Mouse (Mus musculus) G1E (cell line): ENCODE results near the gene Ripor2. TPM values are rescaled to one million over a fixed set of nuclear protein-coding genes. Genes with fewer than 3 reads are reported as not detected.

Source experiments
- ATAC-seq: 2 replicates; pipeline ENCODE4 v1.8.0; 2016; ENCODE audit warnings: mild to moderate bottlenecking; ENCODE audit not compliant: insufficient number of reproducible peaks, poor library complexity, low FRiP score, severe bottlenecking; ENCODE audit errors: extremely low read depth
- DNase-seq: peaks from one replicate; pipeline ENCODE4 v3.0.0; 2012; ENCODE audit warnings: low spot score
- H3K27me3 ChIP-seq: 2 replicates; pipeline ENCODE4 v1.6.1; 2012; ENCODE audit warnings: mild to moderate bottlenecking, low read length, inconsistent platforms; ENCODE audit not compliant: insufficient read depth
- H3K36me3 ChIP-seq: replicated peaks from 2 replicates; pipeline ENCODE3; 2012; ENCODE audit warnings: mild to moderate bottlenecking, inconsistent platforms
- H3K4me1 ChIP-seq: 2 replicates; pipeline ENCODE4 v1.6.1; 2012; ENCODE audit warnings: low read depth, low read length, inconsistent platforms, mixed read lengths; ENCODE audit not compliant: insufficient read depth
- H3K4me3 ChIP-seq: 2 replicates; pipeline ENCODE4 v1.5.1; 2012; ENCODE audit warnings: low read depth, mild to moderate bottlenecking, inconsistent platforms, low read length, moderate library complexity, mixed read lengths
- H3K9me3 ChIP-seq: replicated peaks from 2 replicates; pipeline ENCODE4 v1.6.1; 2012; ENCODE audit warnings: inconsistent platforms
- CTCF ChIP-seq: IDR thresholded peaks from 2 replicates; pipeline ENCODE4 v1.5.1; 2012; ENCODE audit warnings: low read depth, low read length, inconsistent platforms, mixed read lengths
- GATA1 ChIP-seq: IDR thresholded peaks from 2 replicates; pipeline ENCODE4 v1.6.1; 2012; ENCODE audit warnings: borderline replicate concordance, low read length, inconsistent platforms, mixed read lengths
- GATA2 ChIP-seq: IDR thresholded peaks from 2 replicates; pipeline ENCODE4 v1.6.1; 2012; ENCODE audit warnings: low read depth, low read length, inconsistent platforms, borderline replicate concordance
- POLR2AphosphoS5 ChIP-seq: IDR thresholded peaks from 2 replicates; pipeline ENCODE4 v1.6.1; 2012; ENCODE audit warnings: low read depth, low read length, inconsistent platforms; ENCODE audit not compliant: insufficient replicate concordance
- TAL1 ChIP-seq: conservative IDR thresholded peaks from 2 replicates; pipeline ENCODE4 v1.6.1; 2012; ENCODE audit warnings: low read depth, low read length, inconsistent platforms, mixed read lengths
- polyA plus RNA-seq: library from polyadenylated mRNA; stranded (reverse); fragments of >175 nt; gene quantifications from 2 replicates; pipeline ENCODE4 v1.2.3, GENCODE M21; 2012
- total RNA-seq, 2 experiments: library from RNA; stranded (forward) in 1 of 2; stranded (reverse) in 1 of 2; fragments of 200-1000 nt in 1 of 2; fragments of >200 nt in 1 of 2; fragmentation: Nextera tagmentation in 1 of 2; gene quantifications; 2 replicates each; pipeline ENCODE4 v1.2.3; 2014 to 2017

Ripor2 gene
- total and polyA plus RNA-seq, 3 experiments, result 0.27 TPM; not detected in 2

DNA sequence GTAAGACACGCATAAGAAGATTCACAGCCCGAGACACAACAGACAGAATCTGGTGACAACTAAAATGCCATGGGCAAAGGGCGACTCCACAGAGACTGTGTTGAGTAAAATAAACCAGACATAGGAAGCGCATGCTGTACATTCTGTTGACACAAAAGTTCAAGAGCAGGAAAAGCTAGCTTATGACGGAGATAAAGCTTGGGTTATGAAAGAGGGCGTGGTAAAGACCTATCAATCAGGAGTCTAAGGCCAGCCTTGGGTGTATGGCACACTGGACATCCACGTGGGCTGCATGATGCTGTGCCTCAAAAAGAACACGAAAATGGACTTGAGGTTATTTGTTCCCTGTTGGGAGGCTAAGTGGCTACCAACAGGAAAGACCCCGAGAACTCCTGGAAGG is 134.5 kb downstream of the Ripor2 start:
- ATAC-seq (no peak), DNase-seq (no peak)
- no peak overlapping the region for H3K4me3 ChIP-seq
- no peaks in the 10 kb centered on the region for H3K9me3 ChIP-seq
- H3K27me3 ChIP-seq, result peaks cover 25% of the 10 kb centered on the region
- no peaks in the 10 kb centered on the region for H3K36me3 ChIP-seq
- TF ChIP-seq CTCF (no peak), TAL1 (no peak), GATA1 (no peak)
- H3K4me1 ChIP-seq, result peaks cover 7% of the 10 kb centered on the region

DNA sequence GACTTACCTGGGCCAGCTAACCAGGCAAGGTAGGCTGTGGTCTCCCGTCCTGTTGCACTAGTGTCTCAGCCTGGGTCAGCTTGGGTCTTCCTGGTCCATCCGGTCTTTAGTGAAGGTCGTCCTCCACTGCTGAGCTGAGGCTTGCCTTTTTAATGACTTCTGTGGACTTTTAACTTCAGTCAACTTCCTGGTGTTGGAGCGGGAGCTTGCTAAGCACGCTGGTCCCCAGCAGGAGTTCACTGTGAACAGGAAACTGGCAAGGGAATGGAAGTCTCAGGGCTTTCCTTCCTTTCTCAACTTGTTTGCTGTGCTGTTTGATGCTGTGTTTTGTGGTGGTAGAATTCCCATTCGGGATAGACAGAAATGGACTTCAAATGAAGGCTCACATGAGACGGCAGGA is 135.7 kb downstream of the Ripor2 start:
- no peak overlapping the region for H3K4me3 ChIP-seq
- peaks cover 22% of the 10 kb centered on the region for H3K27me3 ChIP-seq
- H3K36me3 ChIP-seq, result no peaks in the 10 kb centered on the region
- no peaks in the 10 kb centered on the region for H3K9me3 ChIP-seq
- H3K4me1 ChIP-seq, result peaks cover 7% of the 10 kb centered on the region
- ATAC-seq (no peak), DNase-seq (no peak)
- TF ChIP-seq POLR2AphosphoS5, result no peak
- TF ChIP-seq GATA2, result no peak
- no peak for TF ChIP-seq CTCF
- TF ChIP-seq GATA1, result no peak
- TF ChIP-seq TAL1, result no peak

DNA sequence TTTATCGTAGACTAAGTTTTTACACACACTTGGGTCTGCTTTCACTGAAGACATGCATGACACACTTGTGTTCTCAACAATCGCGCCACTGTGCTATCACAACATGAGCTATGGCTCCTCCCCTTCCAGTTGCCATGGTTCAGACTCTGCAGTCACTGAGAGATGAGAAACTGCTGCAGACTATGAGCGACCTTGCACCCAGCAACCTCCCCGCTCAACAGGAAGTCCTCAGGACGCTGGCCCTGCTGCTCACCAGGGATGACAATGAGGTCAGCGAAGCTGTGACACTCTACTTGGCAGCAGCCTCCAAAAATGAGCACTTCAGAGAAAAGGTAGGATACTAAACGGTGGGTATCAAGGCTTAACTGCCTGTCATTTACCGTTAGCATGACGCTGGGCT is 139.5 kb downstream of the Ripor2 start:
- H3K4me1 ChIP-seq, result no peaks in the 10 kb centered on the region
- H3K9me3 ChIP-seq, result no peaks in the 10 kb centered on the region
- no peaks in the 10 kb centered on the region for H3K36me3 ChIP-seq
- DNase-seq (no peak), ATAC-seq (no peak)
- TF ChIP-seq CTCF, result no peak
- TF ChIP-seq GATA1, result no peak
- no peak for TF ChIP-seq POLR2AphosphoS5
- TF ChIP-seq GATA2, result no peak
- TF ChIP-seq TAL1, result no peak
- no peak overlapping the region for H3K4me3 ChIP-seq
- peaks cover 7% of the 10 kb centered on the region; the same call in 1 of the 2 replicates for H3K27me3 ChIP-seq

DNA sequence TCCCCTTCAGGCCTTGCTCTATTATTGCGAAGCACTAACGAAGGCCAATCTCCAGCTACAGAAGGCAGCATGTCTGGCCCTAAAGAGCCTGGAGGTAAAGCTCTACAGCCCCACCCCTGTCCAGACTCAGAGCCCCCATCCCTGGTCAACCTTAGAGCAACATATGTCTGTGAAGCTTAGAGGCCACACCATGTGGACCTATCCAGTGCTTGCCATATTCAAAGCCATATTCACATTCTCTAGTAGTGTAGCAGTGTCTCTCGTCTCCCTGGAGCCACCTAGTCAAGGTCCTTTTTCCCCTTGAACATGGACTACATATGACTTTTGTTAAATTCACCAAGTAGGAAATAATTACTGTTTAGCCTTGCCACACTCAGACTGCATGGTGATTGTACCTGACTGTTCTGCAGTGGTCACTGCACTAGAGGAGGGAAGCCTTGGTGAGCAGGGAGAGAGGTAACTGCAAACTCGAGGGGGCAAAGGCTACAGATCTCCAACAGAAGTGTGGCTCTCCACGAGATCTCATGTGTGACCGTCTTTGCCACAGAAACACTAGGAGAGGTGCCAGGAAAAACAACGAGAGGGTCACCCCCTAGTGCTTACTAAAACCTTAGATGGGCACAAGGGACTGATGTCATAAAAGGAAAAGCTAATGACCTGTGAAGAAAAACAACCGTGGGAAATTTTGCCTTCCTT is 141.9 kb downstream of the Ripor2 start:
- DNase-seq, result no peak
- ATAC-seq, result no peak
- H3K27me3 ChIP-seq, result peaks cover 8% of the 10 kb centered on the region
- TF ChIP-seq GATA1 (no peak), TAL1 (no peak), GATA2 (no peak), POLR2AphosphoS5 (no peak), CTCF (no peak)
- no peaks in the 10 kb centered on the region for H3K36me3 ChIP-seq
- H3K9me3 ChIP-seq, result no peaks in the 10 kb centered on the region
- no peaks in the 10 kb centered on the region for H3K4me1 ChIP-seq
- no peak overlapping the region for H3K4me3 ChIP-seq

DNA sequence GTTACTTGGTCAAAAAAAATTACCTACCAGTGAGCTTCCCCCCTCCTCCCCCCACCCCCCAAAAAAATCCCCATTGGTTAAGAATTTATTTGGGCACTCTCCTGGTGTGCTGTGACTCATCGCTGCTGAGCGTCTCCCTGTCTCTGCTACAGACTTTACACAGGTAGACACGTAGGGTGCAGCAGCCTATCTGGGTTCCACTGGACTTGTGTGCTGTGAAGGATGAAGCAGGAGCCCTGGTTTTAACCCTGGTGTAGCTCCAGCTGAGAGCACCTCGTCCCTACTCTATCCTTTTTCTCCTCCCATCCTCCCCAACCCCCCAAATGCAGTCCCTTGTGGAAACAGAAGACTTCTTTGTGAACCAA is 142.4 kb downstream of the Ripor2 start:
- Histone ChIP-seq H3K4me3 (no peak overlapping the region), H3K4me1 (no peaks in the 10 kb centered on the region), H3K27me3 (peaks cover 8% of the 10 kb centered on the region), H3K36me3 (no peaks in the 10 kb centered on the region), H3K9me3 (no peaks in the 10 kb centered on the region)
- TF ChIP-seq POLR2AphosphoS5, result no peak
- no peak for TF ChIP-seq TAL1
- no peak for TF ChIP-seq GATA1
- no peak for TF ChIP-seq CTCF
- no peak for TF ChIP-seq GATA2
- ATAC-seq (no peak), DNase-seq (no peak)

DNA sequence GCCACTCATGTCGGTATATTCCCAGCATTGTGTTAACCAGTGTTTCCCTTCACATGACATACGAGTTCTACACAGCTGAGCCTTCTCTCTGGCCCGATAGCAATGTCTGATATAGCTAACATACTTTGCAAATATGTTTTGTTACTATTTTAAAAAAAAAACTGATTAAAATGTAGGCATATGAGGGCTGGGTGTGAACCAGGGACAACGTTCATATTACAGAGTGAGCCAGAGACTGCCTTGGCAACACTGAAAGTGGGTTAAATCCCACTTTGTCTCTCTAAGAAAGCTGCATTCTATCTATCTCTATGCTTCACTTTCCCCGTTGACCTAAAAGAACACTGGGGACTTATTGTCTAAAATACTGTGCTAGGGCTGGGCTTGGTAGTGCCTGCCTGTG is 147.1 kb downstream of the Ripor2 start:
- Histone ChIP-seq H3K9me3 (no peaks in the 10 kb centered on the region), H3K4me1 (no peaks in the 10 kb centered on the region), H3K27me3 (peaks cover 10% of the 10 kb centered on the region), H3K4me3 (no peak overlapping the region), H3K36me3 (no peaks in the 10 kb centered on the region)
- no peak for TF ChIP-seq TAL1
- no peak for TF ChIP-seq POLR2AphosphoS5
- TF ChIP-seq GATA1, result no peak
- TF ChIP-seq CTCF, result no peak
- no peak for TF ChIP-seq GATA2
- ATAC-seq (no peak), DNase-seq (no peak)
